Mouse (Mus musculus) olfactory bulb, adult 2 months (tissue): Measurements from ENCODE around the gene Fam213b. TPM values are rescaled to one million over a fixed set of nuclear protein-coding genes. Genes with fewer than 3 reads are reported as not detected.
A peak's percentile ranks its signal among the peaks of the same experiment; 100 is the strongest.

Source experiments
- H3K27ac ChIP-seq: fragments of 200-500 bp; 2 replicates; pipeline ENCODE4 v1.5.1; 2012; ENCODE audit warnings: low read depth, low read length; ENCODE audit not compliant: insufficient read depth
- H3K4me1 ChIP-seq: fragments of 200-500 bp; 2 replicates; pipeline ENCODE4 v1.6.1; 2012; ENCODE audit warnings: low read length; ENCODE audit not compliant: control insufficient read depth, insufficient read depth
- H3K4me3 ChIP-seq: fragments of 200-500 bp; 2 replicates; pipeline ENCODE4 v1.5.1; 2012; ENCODE audit warnings: mild to moderate bottlenecking, low read depth, low read length, moderate library complexity; ENCODE audit not compliant: insufficient read depth
- CTCF ChIP-seq: fragments of 200-500 bp; IDR thresholded peaks from 2 replicates; pipeline ENCODE4 v1.5.1; 2012; ENCODE audit warnings: low read depth, mild to moderate bottlenecking, low read length, moderate library complexity; ENCODE audit not compliant: insufficient read depth
- POLR2A ChIP-seq: fragments of 200-500 bp; IDR thresholded peaks from 2 replicates; pipeline ENCODE4 v1.6.1; 2012; ENCODE audit warnings: mild to moderate bottlenecking, low read depth, low read length, moderate library complexity; ENCODE audit not compliant: insufficient read depth
- WGBS: fragments of 180-500 bp; shearing (Covaris S2); methylation state at CpG from one replicate; pipeline ENCODE4 v1.1.7; 2018; 5-methylcytosine and 5-hydroxymethylcytosine counted together
- polyA plus RNA-seq: library from polyadenylated mRNA; stranded (reverse); fragments of >200 nt; gene quantifications from 2 replicates; pipeline ENCODE4 v1.2.4, GENCODE M21; 2012; ENCODE audit warnings: low replicate concordance; ENCODE audit not compliant: missing spikeins, insufficient read depth, insufficient read length

Gene Fam213b
- polyA plus RNA-seq, 1 experiment, result not detected

DNA sequence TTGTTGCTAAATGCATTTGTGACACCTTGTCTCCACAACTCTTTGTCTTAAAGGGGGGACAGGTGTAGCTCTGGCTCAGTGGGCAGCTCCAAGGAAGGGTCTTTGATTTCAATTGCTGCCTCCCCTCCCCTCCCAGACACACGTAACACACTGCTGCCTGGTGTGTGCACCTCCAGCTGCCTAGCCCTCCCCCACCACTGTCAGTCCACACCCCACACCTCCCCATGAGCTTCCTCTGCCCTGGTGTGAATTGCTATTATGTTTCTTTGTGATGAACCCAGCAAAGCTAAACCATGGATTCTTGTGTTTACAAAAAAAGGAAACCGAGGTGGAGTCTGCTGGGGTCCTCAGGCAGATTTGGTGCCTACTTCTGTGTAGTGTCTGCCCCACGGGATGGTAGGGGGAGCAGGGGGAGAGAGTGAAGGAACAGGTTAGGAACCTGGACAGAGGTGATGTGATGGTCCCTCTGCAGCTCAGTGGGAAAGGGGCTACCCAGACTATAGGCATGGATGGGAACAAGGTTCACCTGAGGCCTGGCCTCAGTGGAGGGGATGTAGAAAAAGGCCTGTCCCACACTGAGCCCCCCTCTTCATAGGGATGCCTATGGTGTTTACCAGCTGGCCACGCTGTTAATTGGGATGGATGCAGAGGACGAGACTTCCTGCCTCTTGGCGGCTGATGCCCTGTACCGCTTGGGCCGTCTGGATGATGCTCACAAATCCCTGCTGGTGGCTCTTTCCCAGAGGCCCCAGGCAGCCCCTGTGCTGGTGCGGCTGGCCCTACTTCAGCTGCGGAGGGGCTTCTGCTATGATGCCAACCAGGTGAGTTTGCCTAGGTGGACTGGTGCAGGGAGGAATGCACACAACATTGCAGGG lies 41.3 kb downstream of the Fam213b start:
- 84% methylated on average over 10 of the region's 10 CpGs for whole genome bisulfite sequencing
- no peak overlapping the region for H3K4me3 ChIP-seq
- no peak for TF ChIP-seq POLR2A
- TF ChIP-seq CTCF, result no peak

DNA sequence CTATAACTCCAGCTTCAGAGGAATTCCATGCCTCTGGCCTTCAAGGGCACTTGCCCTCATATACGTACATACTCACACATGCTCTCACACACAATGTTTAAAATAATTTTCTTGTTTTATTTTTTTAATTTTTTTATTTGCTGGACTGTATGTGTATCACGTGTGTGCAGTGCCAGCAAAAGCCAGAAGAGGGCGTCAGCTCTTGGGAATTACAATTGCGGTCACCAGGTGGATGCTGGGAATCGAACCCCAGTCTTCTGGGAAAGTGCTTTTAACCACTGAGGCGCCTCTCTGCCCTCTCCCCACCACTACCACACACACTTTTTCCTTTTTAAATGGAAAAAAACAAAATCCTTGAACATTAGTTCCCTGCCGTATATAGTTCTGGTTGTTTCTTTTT lies 42.1 kb downstream of the Fam213b start:
- 89% methylated on average over 7 of the region's 7 CpGs for WGBS
- H3K4me1 ChIP-seq, result peaks cover 11% of the 10 kb centered on the region
- no peak overlapping the region for H3K4me3 ChIP-seq
- peak overlapping the region; percentile 73; the same call in 1 of the 2 replicates for H3K27ac ChIP-seq
- TF ChIP-seq CTCF (no peak), POLR2A (no peak)

More for the DNA sequence above, 41.3 kb downstream of the Fam213b start:
- no peak overlapping the region for H3K27ac ChIP-seq
- peaks cover 11% of the 10 kb centered on the region for H3K4me1 ChIP-seq

DNA sequence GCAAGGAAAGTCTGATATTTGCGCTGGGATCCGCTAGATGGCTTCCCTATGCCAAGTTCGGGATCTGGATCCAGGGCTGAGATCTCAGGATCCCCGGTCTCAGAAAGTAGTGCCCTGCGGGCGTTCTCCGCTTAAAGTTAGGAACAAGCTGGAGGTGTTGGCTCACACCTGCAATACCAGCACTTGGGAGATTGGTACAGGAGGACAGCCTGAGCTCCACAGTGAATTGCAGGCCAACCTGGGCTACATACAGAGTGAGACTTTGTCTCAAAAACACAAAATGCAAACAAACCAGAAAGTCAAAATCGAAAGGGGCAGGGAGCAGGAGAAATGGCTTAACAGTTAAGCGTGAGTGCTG lies 42.5 kb downstream of the Fam213b start:
- TF ChIP-seq CTCF (no peak), POLR2A (no peak)
- WGBS, result 16% methylated on average over 9 of the region's 9 CpGs
- H3K27ac ChIP-seq, result peak overlapping the region; percentile 73
- H3K4me3 ChIP-seq, result peak overlapping the region; percentile 85
- H3K4me1 ChIP-seq, result peaks cover 11% of the 10 kb centered on the region

DNA sequence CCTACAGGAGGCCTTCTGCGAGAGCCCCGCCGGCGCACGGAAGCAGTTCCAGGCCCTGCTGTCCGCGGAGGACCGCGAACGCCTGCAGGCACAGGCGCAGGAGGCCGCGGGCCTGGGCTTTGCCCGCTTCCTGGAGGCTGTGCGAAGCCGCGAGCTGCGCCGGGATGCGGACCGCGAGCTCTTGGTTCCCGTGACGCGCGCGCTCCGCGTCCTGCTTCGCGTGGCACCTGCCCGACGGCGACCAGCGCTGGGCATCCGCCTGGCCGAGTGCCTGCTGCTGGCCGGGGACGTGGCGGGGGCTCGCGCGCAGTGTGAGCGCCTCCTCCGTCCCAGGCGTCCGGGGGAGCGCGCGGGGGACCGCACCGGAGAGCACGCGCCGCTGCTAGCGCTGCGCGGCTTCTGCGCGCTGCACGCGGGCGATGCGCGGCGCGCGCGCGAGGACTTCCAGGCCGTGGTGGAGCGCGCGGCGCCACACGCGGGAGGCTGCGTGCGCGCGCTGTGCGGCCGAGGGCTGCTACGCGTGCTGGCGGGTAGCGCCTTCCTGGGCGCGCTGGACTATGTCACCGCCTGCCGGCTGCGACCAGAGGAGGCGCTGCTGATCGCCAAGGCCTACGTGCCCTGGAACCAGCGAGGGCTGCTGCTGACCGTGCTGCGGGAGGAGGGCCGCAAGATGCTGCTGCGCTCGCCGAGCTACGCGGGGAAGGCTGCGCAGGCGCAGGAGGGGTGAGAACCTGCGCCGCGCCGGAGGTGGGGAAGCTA lies 43.0 kb downstream of the Fam213b start:
- no peak for TF ChIP-seq CTCF
- peak; percentile 80 for TF ChIP-seq POLR2A
- Histone ChIP-seq H3K4me3 (peak overlapping the region; percentile 85), H3K27ac (peak overlapping the region; percentile 73), H3K4me1 (peaks cover 11% of the 10 kb centered on the region)
- WGBS, result under 1% methylated on average over 110 of the region's 110 CpGs

DNA sequence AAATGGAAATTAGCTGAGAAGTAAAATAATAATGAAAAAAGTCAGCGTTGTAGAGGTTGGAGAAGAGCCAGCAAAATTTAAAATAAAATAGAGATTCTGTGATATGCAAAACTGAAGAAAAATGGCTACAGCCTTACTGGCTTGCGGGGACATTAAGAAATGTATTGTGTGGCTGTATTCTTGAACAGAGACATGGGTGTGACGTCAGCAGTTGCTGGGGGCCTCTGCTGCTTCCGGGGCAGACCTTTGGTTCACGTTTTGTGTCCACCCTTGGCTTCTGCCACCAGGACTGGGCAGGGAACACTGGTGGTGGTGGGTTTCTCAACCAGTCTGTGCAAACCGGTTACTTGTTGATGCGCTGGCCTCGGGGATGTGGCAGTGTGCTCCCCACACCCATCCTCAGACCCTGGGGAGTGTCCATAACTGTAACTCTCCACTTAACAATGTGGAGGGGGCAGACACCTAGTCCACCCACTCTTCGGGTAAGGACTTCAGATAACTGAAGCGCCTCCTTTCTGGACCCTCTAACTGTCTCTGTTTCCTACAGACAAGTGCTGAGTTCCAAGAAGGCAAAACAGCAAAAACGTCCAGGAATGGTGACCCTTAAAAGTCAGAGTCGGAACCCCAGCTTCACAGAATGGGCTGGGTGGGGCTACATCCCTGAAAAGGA lies 44.1 kb downstream of the Fam213b start:
- H3K27ac ChIP-seq, result no peak overlapping the region

DNA sequence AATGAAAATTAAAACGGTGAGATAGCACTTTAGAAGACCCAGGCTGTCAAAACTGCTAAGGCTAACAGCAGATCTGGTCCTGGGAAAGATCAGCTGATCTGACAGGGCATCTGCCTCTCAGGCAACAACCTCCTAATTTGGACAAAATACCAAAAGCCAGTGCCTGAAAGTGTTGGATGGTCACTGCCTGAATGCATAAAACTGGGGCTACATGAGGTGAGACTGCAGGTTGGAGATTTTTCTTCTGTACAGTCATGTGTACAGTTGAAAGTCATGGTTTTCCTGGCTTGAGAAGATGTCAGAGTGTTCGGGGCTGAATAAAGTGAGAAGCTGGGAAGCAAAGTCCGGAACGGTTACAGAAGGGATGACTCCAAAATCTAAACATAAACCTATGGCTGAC lies 45.1 kb downstream of the Fam213b start:
- TF ChIP-seq POLR2A, result no peak
- TF ChIP-seq CTCF, result no peak
- WGBS, result 71% methylated on average over 4 of the region's 4 CpGs
- no peak overlapping the region for H3K27ac ChIP-seq
- no peak overlapping the region for H3K4me3 ChIP-seq
- H3K4me1 ChIP-seq, result peaks cover 11% of the 10 kb centered on the region

More for the DNA sequence above, 44.1 kb downstream of the Fam213b start:
- H3K4me1 ChIP-seq, result peaks cover 11% of the 10 kb centered on the region
- WGBS, result 55% methylated on average over 12 of the region's 12 CpGs
- no peak for TF ChIP-seq CTCF
- TF ChIP-seq POLR2A, result no peak
- peak overlapping the region; percentile 85 for H3K4me3 ChIP-seq

DNA sequence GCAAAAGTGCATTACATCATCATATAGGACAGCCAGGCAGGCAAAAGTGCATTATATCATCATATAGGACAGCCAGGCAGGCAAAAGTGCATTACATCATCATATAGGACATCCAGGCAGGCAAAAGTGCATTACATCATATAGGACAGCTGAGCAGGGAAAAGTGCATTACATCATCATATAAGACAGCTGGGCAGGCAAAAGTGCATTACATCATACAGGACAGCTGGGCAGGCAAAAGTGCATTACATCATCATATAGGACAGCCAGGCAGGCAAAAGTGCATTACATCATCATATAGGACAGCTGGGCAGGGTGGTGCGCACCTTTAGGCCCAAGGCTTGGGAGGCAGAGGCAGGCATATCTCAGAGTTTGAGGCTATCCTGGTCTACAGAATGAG lies 46.2 kb downstream of the Fam213b start:
- TF ChIP-seq CTCF, result no peak
- TF ChIP-seq POLR2A, result no peak

More for the DNA sequence above, 46.2 kb downstream of the Fam213b start:
- WGBS, result 96% methylated on average over 1 of the region's 1 CpGs
- H3K4me1 ChIP-seq, result peaks cover 11% of the 10 kb centered on the region
- H3K4me3 ChIP-seq, result no peak overlapping the region
- H3K27ac ChIP-seq, result no peak overlapping the region

Other genes with a start within 250 kb of the Fam213b start
- gene Actrt2, start 231.3 kb downstream of the Fam213b start, polyA plus RNA-seq, result not detected in 2 replicates
- gene Ttc34, start 61.7 kb downstream of the Fam213b start, polyA plus RNA-seq, result not detected in 2 replicates
- not detected in 2 replicates for gene Mmel1, start 29.6 kb downstream of the Fam213b start, polyA plus RNA-seq
- gene Tnfrsf14, start 29.4 kb upstream of the Fam213b start, polyA plus RNA-seq, result not detected in 2 replicates
- not detected in 2 replicates for gene Hes5, start 61.8 kb upstream of the Fam213b start, polyA plus RNA-seq
- not detected in 2 replicates for gene Pank4, start 65.0 kb upstream of the Fam213b start, polyA plus RNA-seq
- gene Plch2, start 157.6 kb upstream of the Fam213b start, polyA plus RNA-seq, result not detected in 2 replicates
- gene Pex10, start 167.9 kb upstream of the Fam213b start, polyA plus RNA-seq, result not detected in 2 replicates
- gene Rer1, start 187.2 kb upstream of the Fam213b start, polyA plus RNA-seq, result not detected in 2 replicates
- not detected in 2 replicates for gene Morn1, start 187.4 kb upstream of the Fam213b start, polyA plus RNA-seq